Mouse (Mus musculus) CD4-positive, CD25-positive, alpha-beta regulatory T cell, adult 4 months (primary cell): ENCODE results near the gene Gm15517. TPM values are rescaled to one million over a fixed set of nuclear protein-coding genes. Genes with fewer than 3 reads are reported as not detected.

Source experiments
- ATAC-seq: one replicate; pipeline ENCODE4 v1.8.0; 2017
- polyA plus RNA-seq, 2 experiments: library from polyadenylated mRNA; unstranded; fragments of 100-300 nt; shearing (Covaris generic); gene quantifications; one replicate each; pipeline ENCODE4 v1.2.1; 2017

Gm15517 gene
- polyA plus RNA-seq, 2 experiments from 2014 or later, result not detected

GRCm38 (mm10) chr7:44310285-44310877 is 49.1 kb downstream of the Gm15517 start:
- no peak for ATAC-seq

- no peak for ATAC-seq
Observed at GRCm38 (mm10) chr7:44310878-44311712, 49.8 kb downstream of the Gm15517 start.

Other genes with a start within 250 kb of the Gm15517 start
- gene Klk1b26, start 249.3 kb upstream of the Gm15517 start, polyA plus RNA-seq, result not detected
- 1 to 10 TPM; 1.7 to 5.7 TPM for gene Klk1b27, start 209.2 kb upstream of the Gm15517 start, polyA plus RNA-seq
- not detected for gene Klk1b21, start 159.1 kb upstream of the Gm15517 start, polyA plus RNA-seq
- gene Klk1b22, start 148.8 kb upstream of the Gm15517 start, polyA plus RNA-seq, result not detected
- not detected for gene Klk1b16, start 124.7 kb upstream of the Gm15517 start, polyA plus RNA-seq
- gene Klk1b24, start 73.2 kb upstream of the Gm15517 start, polyA plus RNA-seq, result not detected
- not detected for gene Klk1b3, start 63.3 kb upstream of the Gm15517 start, polyA plus RNA-seq
- gene Klk1b4, start 54.0 kb upstream of the Gm15517 start, polyA plus RNA-seq, result not detected
- gene Klk1b5, start 45.5 kb upstream of the Gm15517 start, polyA plus RNA-seq, result not detected
- 1 to 10 TPM in 1 of 2 experiments, not detected in 1; 1.0 TPM for gene Klk1, start 36.1 kb upstream of the Gm15517 start, polyA plus RNA-seq
- gene Gm36864, start 25.3 kb upstream of the Gm15517 start, polyA plus RNA-seq, result not detected
- gene 1700028J19Rik, start 14.8 kb upstream of the Gm15517 start, polyA plus RNA-seq, result 1 to 10 TPM in 1 of 2 experiments, under 1 TPM in 1; 0.93 to 1.7 TPM
- 100 to 1,000 TPM; 101 to 192 TPM for gene 2410002F23Rik, start 14.7 kb upstream of the Gm15517 start, polyA plus RNA-seq
- not detected for gene Acp4, start 4.1 kb upstream of the Gm15517 start, polyA plus RNA-seq
- gene Clec11a, start 45.5 kb downstream of the Gm15517 start, polyA plus RNA-seq, result under 1 TPM; 0.35 to 0.66 TPM
- under 1 TPM; 0.12 to 0.58 TPM for gene Shank1, start 48.8 kb downstream of the Gm15517 start, polyA plus RNA-seq
- not detected for gene Syt3, start 122.7 kb downstream of the Gm15517 start, polyA plus RNA-seq
- gene 1700008O03Rik, start 124.4 kb downstream of the Gm15517 start, polyA plus RNA-seq, result not detected
- not detected for gene Lrrc4b, start 167.6 kb downstream of the Gm15517 start, polyA plus RNA-seq
- under 1 TPM in 1 of 2 experiments, not detected in 1; 0.73 TPM for gene Aspdh, start 203.9 kb downstream of the Gm15517 start, polyA plus RNA-seq
- gene Josd2, start 206.5 kb downstream of the Gm15517 start, polyA plus RNA-seq, result 10 to 100 TPM; 54.9 to 76.4 TPM
- 10 to 100 TPM; 15.2 to 16.1 TPM for gene Emc10, start 235.1 kb downstream of the Gm15517 start, polyA plus RNA-seq
- gene Fam71e1, start 235.1 kb downstream of the Gm15517 start, polyA plus RNA-seq, result 1 to 10 TPM; 3.9 to 5.4 TPM